Mouse (Mus musculus): ENCODE measurements around the gene E130308A19Rik. TPM values are rescaled to one million over a fixed set of nuclear protein-coding genes. Genes with fewer than 3 reads are reported as not detected.

Gene E130308A19Rik
- polyA plus RNA-seq, 1 experiment from 2014 or later: 39.7 TPM

- no peaks in the 10 kb centered on the region for H3K36me3 ChIP-seq (ENCODE audit: poor library complexity, severe bottlenecking)
- no peak overlapping the region for H3K4me2 ChIP-seq
- H3K27me3 ChIP-seq: no peaks in the 10 kb centered on the region
- no peak overlapping the region for H3K9ac ChIP-seq
- H3K27ac ChIP-seq: no peak overlapping the region
- H3K9me3 ChIP-seq (replicated peaks): no peaks in the 10 kb centered on the region
- H3K4me3 ChIP-seq: no peak overlapping the region
- no peak for ATAC-seq
- WGBS: 97% methylated on average over 1 of the region's 1 CpGs
- peaks cover 7% of the 10 kb centered on the region; the same call in 1 of the 2 replicates for H3K4me1 ChIP-seq
Observed at GRCm38 (mm10) chr4:59669131-59669530, 43.1 kb downstream of the E130308A19Rik start.

- Histone ChIP-seq H3K9ac (no peak overlapping the region), H3K4me2 (no peak overlapping the region), H3K4me3 (no peak overlapping the region), H3K36me3 (ENCODE audit: poor library complexity, severe bottlenecking) (no peaks in the 10 kb centered on the region), H3K27me3 (no peaks in the 10 kb centered on the region), H3K9me3 (replicated peaks) (no peaks in the 10 kb centered on the region), H3K27ac (no peak overlapping the region), H3K4me1 (peaks cover 10% of the 10 kb centered on the region)
- ATAC-seq: no peak
- 94% methylated on average over 2 of the region's 2 CpGs for WGBS
Observed at GRCm38 (mm10) chr4:59670015-59670414, 44.0 kb downstream of the E130308A19Rik start.

GRCm38 (mm10) chr4:59673423-59674117 is 47.6 kb downstream of the E130308A19Rik start:
- Histone ChIP-seq H3K36me3 (ENCODE audit: poor library complexity, severe bottlenecking) (no peaks in the 10 kb centered on the region), H3K9me3 (replicated peaks) (no peaks in the 10 kb centered on the region), H3K27ac (no peak overlapping the region), H3K9ac (no peak overlapping the region), H3K4me2 (no peak overlapping the region), H3K27me3 (no peaks in the 10 kb centered on the region), H3K4me1 (peaks cover 9% of the 10 kb centered on the region), H3K4me3 (no peak overlapping the region)
- ATAC-seq: no peak
- 92% methylated on average over 2 of the region's 2 CpGs for WGBS

GRCm38 (mm10) chr4:59674929-59675679 is 49.1 kb downstream of the E130308A19Rik start:
- Histone ChIP-seq H3K9me3 (replicated peaks) (no peaks in the 10 kb centered on the region), H3K9ac (no peak overlapping the region), H3K36me3 (ENCODE audit: poor library complexity, severe bottlenecking) (no peaks in the 10 kb centered on the region), H3K4me2 (no peak overlapping the region), H3K27me3 (no peaks in the 10 kb centered on the region), H3K4me1 (peaks cover 9% of the 10 kb centered on the region), H3K4me3 (no peak overlapping the region), H3K27ac (no peak overlapping the region)
- 85% methylated on average over 8 of the region's 8 CpGs for WGBS
- no peak for ATAC-seq

GRCm38 (mm10) chr4:59675699-59676098 is 49.7 kb downstream of the E130308A19Rik start:
- no peaks in the 10 kb centered on the region for H3K36me3 ChIP-seq (ENCODE audit: poor library complexity, severe bottlenecking)
- 39% methylated on average over 3 of the region's 3 CpGs for WGBS
- H3K27me3 ChIP-seq: no peaks in the 10 kb centered on the region
- no peak overlapping the region for H3K4me2 ChIP-seq
- H3K9ac ChIP-seq: no peak overlapping the region
- peaks cover 14% of the 10 kb centered on the region for H3K4me1 ChIP-seq
- H3K9me3 ChIP-seq (replicated peaks): no peaks in the 10 kb centered on the region
- no peak overlapping the region for H3K27ac ChIP-seq
- ATAC-seq: no peak
- H3K4me3 ChIP-seq: no peak overlapping the region

GRCm38 (mm10) chr4:59681383-59681782 is 55.4 kb downstream of the E130308A19Rik start:
- H3K4me2 ChIP-seq: no peak overlapping the region
- no peaks in the 10 kb centered on the region for H3K36me3 ChIP-seq (ENCODE audit: poor library complexity, severe bottlenecking)
- H3K4me1 ChIP-seq: peaks cover 12% of the 10 kb centered on the region; the same call in 1 of the 2 replicates
- no peaks in the 10 kb centered on the region for H3K9me3 ChIP-seq (replicated peaks)
- H3K4me3 ChIP-seq: no peak overlapping the region
- no peak overlapping the region for H3K27ac ChIP-seq
- no peak for ATAC-seq
- no peaks in the 10 kb centered on the region for H3K27me3 ChIP-seq
- WGBS: 100% methylated on average over 1 of the region's 1 CpGs
- no peak overlapping the region for H3K9ac ChIP-seq

- Histone ChIP-seq H3K4me3 (no peak overlapping the region), H3K9me3 (replicated peaks) (no peaks in the 10 kb centered on the region), H3K27me3 (no peaks in the 10 kb centered on the region), H3K4me2 (no peak overlapping the region), H3K27ac (no peak overlapping the region), H3K4me1 (peaks cover 9% of the 10 kb centered on the region; the same call in 1 of the 2 replicates), H3K36me3 (ENCODE audit: poor library complexity, severe bottlenecking) (no peaks in the 10 kb centered on the region), H3K9ac (no peak overlapping the region)
- 84% methylated on average over 3 of the region's 3 CpGs for WGBS
- ATAC-seq: no peak
Observed at GRCm38 (mm10) chr4:59682491-59682890, 56.5 kb downstream of the E130308A19Rik start.

- no peaks in the 10 kb centered on the region for H3K36me3 ChIP-seq (ENCODE audit: poor library complexity, severe bottlenecking)
- H3K9me3 ChIP-seq (replicated peaks): no peaks in the 10 kb centered on the region
- H3K9ac ChIP-seq: no peak overlapping the region
- H3K4me1 ChIP-seq: peaks cover 8% of the 10 kb centered on the region; the same call in 1 of the 2 replicates
- no peak overlapping the region for H3K4me3 ChIP-seq
- ATAC-seq: no peak
- WGBS: 83% methylated on average over 10 of the region's 10 CpGs
- no peak overlapping the region for H3K4me2 ChIP-seq
- no peak overlapping the region for H3K27ac ChIP-seq
- H3K27me3 ChIP-seq: no peaks in the 10 kb centered on the region
Observed at GRCm38 (mm10) chr4:59682950-59683349, 56.9 kb downstream of the E130308A19Rik start.

- H3K27ac ChIP-seq: no peak overlapping the region
- 76% methylated on average over 4 of the region's 4 CpGs for WGBS
- H3K4me1 ChIP-seq: peaks cover 8% of the 10 kb centered on the region; the same call in 1 of the 2 replicates
- H3K4me3 ChIP-seq: no peak overlapping the region
- H3K36me3 ChIP-seq (ENCODE audit: poor library complexity, severe bottlenecking): no peaks in the 10 kb centered on the region
- no peak overlapping the region for H3K9ac ChIP-seq
- H3K4me2 ChIP-seq: no peak overlapping the region
- no peaks in the 10 kb centered on the region for H3K27me3 ChIP-seq
- no peaks in the 10 kb centered on the region for H3K9me3 ChIP-seq (replicated peaks)
- no peak for ATAC-seq
Observed at GRCm38 (mm10) chr4:59684306-59684705, 58.3 kb downstream of the E130308A19Rik start.

- peaks cover 4% of the 10 kb centered on the region; the same call in 1 of the 2 replicates for H3K4me1 ChIP-seq
- peaks cover 12% of the 10 kb centered on the region for H3K36me3 ChIP-seq (ENCODE audit: poor library complexity, severe bottlenecking)
- ATAC-seq: no peak
- no peak overlapping the region for H3K9ac ChIP-seq
- WGBS: 63% methylated on average over 4 of the region's 4 CpGs
- H3K27ac ChIP-seq: no peak overlapping the region
- no peak overlapping the region for H3K4me2 ChIP-seq
- H3K9me3 ChIP-seq (replicated peaks): no peaks in the 10 kb centered on the region
- no peak overlapping the region for H3K4me3 ChIP-seq
- no peaks in the 10 kb centered on the region for H3K27me3 ChIP-seq
Observed at GRCm38 (mm10) chr4:59686716-59687115, 60.7 kb downstream of the E130308A19Rik start.

GRCm38 (mm10) chr4:59689055-59689454 is 63.0 kb downstream of the E130308A19Rik start:
- no peak overlapping the region for H3K27ac ChIP-seq
- no peak overlapping the region for H3K4me3 ChIP-seq
- H3K4me1 ChIP-seq: peaks cover 4% of the 10 kb centered on the region; the same call in 1 of the 2 replicates
- H3K4me2 ChIP-seq: no peak overlapping the region
- ATAC-seq: no peak
- no peaks in the 10 kb centered on the region for H3K27me3 ChIP-seq
- no peak overlapping the region for H3K9ac ChIP-seq
- H3K36me3 ChIP-seq (ENCODE audit: poor library complexity, severe bottlenecking): peaks cover 12% of the 10 kb centered on the region
- whole genome bisulfite sequencing: 90% methylated on average over 4 of the region's 4 CpGs
- H3K9me3 ChIP-seq (replicated peaks): no peaks in the 10 kb centered on the region

- no peaks in the 10 kb centered on the region for H3K27me3 ChIP-seq
- no peak overlapping the region for H3K9ac ChIP-seq
- H3K4me2 ChIP-seq: no peak overlapping the region
- WGBS: 54% methylated on average over 4 of the region's 4 CpGs
- no peak overlapping the region for H3K4me3 ChIP-seq
- peaks cover 12% of the 10 kb centered on the region for H3K36me3 ChIP-seq (ENCODE audit: poor library complexity, severe bottlenecking)
- ATAC-seq: no peak
- no peak overlapping the region for H3K27ac ChIP-seq
- no peaks in the 10 kb centered on the region for H3K4me1 ChIP-seq
- no peaks in the 10 kb centered on the region for H3K9me3 ChIP-seq (replicated peaks)
Observed at GRCm38 (mm10) chr4:59690145-59690544, 64.1 kb downstream of the E130308A19Rik start.

All from forebrain, embryonic 13.5 days (tissue).